In genomic region chr11:78261380-78262352, GRCm38 (mm10) we compare ENCODE assay signal across 8 mouse cellular contexts. TPM values are rescaled to one million over a fixed set of nuclear protein-coding genes. Genes with fewer than 3 reads are reported as not detected.
DNase-seq lines count a peak whose midpoint lies in the region; ATAC-seq and TF ChIP-seq lines count a peak whose summit lies in the region.

TSS of gene 2610507B11Rik (plus strand) at chr11:78261752.

- H3K4me2 ChIP-seq in embryonic facial prominence, embryonic 14.5 days (ENCODE audit: low read depth, low read length): peak within 1 kb of the TSS; percentile 81
- H3K4me2 ChIP-seq in limb, embryonic 14.5 days (replicated peaks; ENCODE audit: low read depth, low read length, severe bottlenecking): peak within 1 kb of the TSS; percentile 62
- peak within 1 kb of the TSS; percentile 67 for H3K4me2 ChIP-seq in midbrain, postnatal 0 days (ENCODE audit: low read depth, low read length, poor library complexity, severe bottlenecking)

- ATAC-seq in embryonic facial prominence, embryonic 14.5 days (ENCODE audit: low read depth): peak; percentile 96
- peak; percentile 92 for ATAC-seq in limb, embryonic 14.5 days (ENCODE audit: low FRiP score, low read depth)
- ATAC-seq in midbrain, postnatal 0 days (ENCODE audit: low FRiP score): peak; percentile 97

- peak; percentile 81 for DNase-seq in 3T3-L1 (ENCODE audit: low read depth, low spot score)
- DNase-seq in adrenal gland, postnatal 4 days (ENCODE audit: low spot score in 2 of 2): peak; percentile 82 to 89
- DNase-seq in embryonic facial prominence, embryonic 14.5 days (ENCODE audit: low spot score): peak; percentile 96
- peak; percentile 87 for DNase-seq in heart, adult 8-10 months (ENCODE audit: low spot score)
- peak; percentile 91 for DNase-seq in kidney, adult 9 months
- peak; percentile 94 for DNase-seq in limb, embryonic 14.5 days (ENCODE audit: low spot score)
- peak; percentile 96 for DNase-seq in midbrain, postnatal 0 days (ENCODE audit: low spot score)
- DNase-seq in spleen, postnatal 14 days (ENCODE audit: low spot score in 2 of 2): peak; percentile 90 to 93

- peak; percentile 92; the same call in 1 of the 2 replicates for TF ChIP-seq POLR2A in limb, embryonic 14.5 days (IDR thresholded peaks at IDR 0.05; ENCODE audit: borderline replicate concordance, extremely low read depth, insufficient read depth, insufficient read length)

- H3K9ac ChIP-seq in embryonic facial prominence, embryonic 14.5 days (ENCODE audit: low read depth, low read length): peak within 1 kb of the TSS; percentile 87
- H3K9ac ChIP-seq in limb, embryonic 14.5 days (ENCODE audit: low read depth, low read length, severe bottlenecking): peak within 1 kb of the TSS; percentile 77
- H3K9ac ChIP-seq in midbrain, postnatal 0 days (replicated peaks; ENCODE audit: low read length, poor library complexity, severe bottlenecking): peak within 1 kb of the TSS; percentile 84

- no peaks in the 10 kb centered on the region; the same call in 1 of the 2 replicates for H3K27me3 ChIP-seq in embryonic facial prominence, embryonic 14.5 days (replicated peaks; ENCODE audit: control insufficient read depth, insufficient read depth, low read length)
- no peaks in the 10 kb centered on the region for H3K27me3 ChIP-seq in limb, embryonic 14.5 days (ENCODE audit: control insufficient read depth, insufficient read depth, low read length)
- no peaks in the 10 kb centered on the region for H3K27me3 ChIP-seq in midbrain, postnatal 0 days (ENCODE audit: insufficient read depth, low read length)

- H3K4me1 ChIP-seq in embryonic facial prominence, embryonic 14.5 days (ENCODE audit: control insufficient read depth, insufficient read depth, low read length): peaks cover 4% of the 10 kb centered on the region; the same call in 1 of the 2 replicates
- H3K4me1 ChIP-seq in limb, embryonic 14.5 days (ENCODE audit: control insufficient read depth, insufficient read depth, low read length): peaks cover 3% of the 10 kb centered on the region; the same call in 1 of the 2 replicates
- H3K4me1 ChIP-seq in midbrain, postnatal 0 days (ENCODE audit: insufficient read depth, low read length): no peaks in the 10 kb centered on the region

- TF ChIP-seq CTCF in midbrain, postnatal 0 days (IDR thresholded peaks at IDR 0.05): no peak

- no peaks in the 10 kb centered on the region for H3K9me3 ChIP-seq in embryonic facial prominence, embryonic 14.5 days (ENCODE audit: control insufficient read depth, low read length)
- no peaks in the 10 kb centered on the region for H3K9me3 ChIP-seq in limb, embryonic 14.5 days (ENCODE audit: control insufficient read depth, low read length)
- H3K9me3 ChIP-seq in midbrain, postnatal 0 days (ENCODE audit: low read length): no peaks in the 10 kb centered on the region

- H3K4me3 ChIP-seq in embryonic facial prominence, embryonic 14.5 days (ENCODE audit: low read depth, low read length): peak within 1 kb of the TSS; percentile 89
- peak within 1 kb of the TSS; percentile 91 for H3K4me3 ChIP-seq in limb, embryonic 14.5 days (replicated peaks; ENCODE audit: low read length)
- H3K4me3 ChIP-seq in midbrain, postnatal 0 days (ENCODE audit: low read depth, low read length): peak within 1 kb of the TSS; percentile 76

- H3K27ac ChIP-seq in embryonic facial prominence, embryonic 14.5 days (replicated peaks; ENCODE audit: low read depth, low read length): peak within 1 kb of the TSS; percentile 74
- H3K27ac ChIP-seq in limb, embryonic 14.5 days (replicated peaks; ENCODE audit: low read depth, low read length): peak within 1 kb of the TSS; percentile 72
- H3K27ac ChIP-seq in midbrain, postnatal 0 days (ENCODE audit: low read depth, low read length): peak within 1 kb of the TSS; percentile 79

- under 1% methylated on average over 85 of the region's 115 CpGs for WGBS in embryonic facial prominence, embryonic 14.5 days
- 2% methylated on average over 57 of the region's 115 CpGs for WGBS in limb, embryonic 14.5 days
- 2% methylated on average over 84 of the region's 115 CpGs for whole genome bisulfite sequencing in midbrain, postnatal 0 days

- peaks cover 32% of the 10 kb centered on the region for H3K36me3 ChIP-seq in embryonic facial prominence, embryonic 14.5 days (ENCODE audit: control insufficient read depth, insufficient read depth, low read length)
- peaks cover 35% of the 10 kb centered on the region for H3K36me3 ChIP-seq in limb, embryonic 14.5 days (ENCODE audit: control insufficient read depth, insufficient read depth, low read length)
- peaks cover 27% of the 10 kb centered on the region for H3K36me3 ChIP-seq in midbrain, postnatal 0 days (ENCODE audit: insufficient read depth, low read length)

RNA-seq across cellular contexts. Expression of gene 2610507B11Rik, which starts in this region (rescaled TPM):
- total RNA-seq in adrenal gland, postnatal 4 days (2021): 100 to 1,000 TPM; 137 to 138 TPM
- polyA plus RNA-seq in embryonic facial prominence, embryonic 14.5 days (2014; fragmentation: Nextera tagmentation; extraction: Ambion mirVana): 73.6 and 78.9 TPM in 2 replicates
- 100 to 1,000 TPM; 201 to 242 (median 210) TPM for total RNA-seq in heart, adult 8-10 months (2022)
- 58.7 and 61.7 TPM in 2 replicates for polyA plus RNA-seq in limb, embryonic 14.5 days (2012; rRNA removed)
- 72.6 and 82.1 TPM in 2 replicates for polyA plus RNA-seq in limb, embryonic 14.5 days (2014; fragmentation: Nextera tagmentation; extraction: Ambion mirVana)
- 71.1 and 71.4 TPM in 2 replicates for total RNA-seq in midbrain, postnatal 0 days (2014; rRNA removed)
- polyA plus RNA-seq in midbrain, postnatal 0 days (2015; fragmentation: Nextera tagmentation; extraction: Ambion mirVana): 40.8 and 49.2 TPM in 2 replicates

Comparison
In these comparisons a context has a peak if more than half of its experiments do, and no peak if none do; other contexts are left out.
1. Peak in every context shown above with its lines: DNase-seq, ATAC-seq, H3K4me3 ChIP-seq and H3K27ac ChIP-seq.